Mouse (Mus musculus) bone marrow, adult 2 months (tissue): ENCODE measurements around the gene Tln2.

Experiments
- CTCF ChIP-seq: fragments of 200-500 bp; IDR thresholded peaks from 2 replicates; pipeline ENCODE4 v1.5.1; 2011; ENCODE audit warnings: low read length, control low read depth; ENCODE audit not compliant: control insufficient read depth, insufficient read depth
- POLR2A ChIP-seq: fragments of 200-500 bp; IDR thresholded peaks from 2 replicates; pipeline ENCODE4 v1.6.1; 2011; ENCODE audit warnings: low read depth, mild to moderate bottlenecking, control low read depth, low read length, borderline replicate concordance; ENCODE audit not compliant: control insufficient read depth

GRCm38 (mm10) chr9:67486621-67487020 lies 72.9 kb downstream of the Tln2 start:
- no peak for TF ChIP-seq CTCF
- TF ChIP-seq POLR2A: no peak
